Mouse (Mus musculus) gastrocnemius, postnatal 4 days (tissue): ENCODE results near the gene Dhps. TPM values are rescaled to one million over a fixed set of nuclear protein-coding genes. Genes with fewer than 3 reads are reported as not detected.
A peak's percentile ranks its signal among the peaks of the same experiment; 100 is the strongest.
"Not testable (repeated sequence)": the region's sequence is repeated elsewhere in the genome, so short reads cannot be mapped to it uniquely, and the experiment has no call there.

ENCODE experiments used
- DNase-seq, 2 experiments: peaks; one replicate each; pipeline ENCODE4 v3.0.0; 2021 to 2022; ENCODE audit warnings: low spot score in 2 of 2, mixed read lengths in 2 of 2
- microRNA-seq: library from miRNA; unstranded; fragments of <30 nt; microRNA quantifications from one replicate; pipeline ENCODE4 v1.2.0, GENCODE M21; 2021
- total RNA-seq, 2 experiments: library from RNA; stranded (reverse); gene quantifications; 2 replicates each; pipeline ENCODE4 v1.2.3; 2021

Dhps gene
- total RNA-seq, 2 experiments from 2014 or later = 28.7 to 29.4 TPM

DNA sequence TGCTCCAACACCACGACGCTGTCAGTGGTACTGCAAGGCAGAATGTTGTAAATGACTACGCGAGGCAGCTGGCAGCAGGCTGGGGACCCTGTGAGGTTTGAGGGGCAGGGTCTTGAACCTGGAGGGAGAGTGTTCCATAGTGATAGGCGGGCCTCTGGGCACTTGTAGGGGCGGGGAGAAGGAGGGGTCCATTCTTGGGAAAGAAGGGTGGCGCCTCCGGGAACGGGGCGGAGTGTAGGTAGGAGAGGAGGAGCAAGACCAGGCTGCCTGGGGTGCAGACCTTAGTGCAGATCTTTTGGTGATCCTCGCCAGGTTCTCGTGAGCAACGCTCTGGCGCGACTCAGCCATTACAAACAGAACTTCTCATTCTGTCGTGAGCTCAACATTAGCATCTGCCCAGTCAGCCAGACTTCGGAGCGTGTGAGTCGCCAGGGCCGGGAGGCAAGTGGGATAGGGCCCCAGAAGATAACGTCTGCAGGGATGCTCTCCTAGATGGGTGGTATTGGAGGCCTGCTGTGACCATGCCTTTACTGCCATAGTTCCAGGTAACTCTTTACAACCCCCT lies 20.1 kb downstream of the Dhps start:
- no peak for DNase-seq

GRCm38 (mm10) chr8:85095051-85095450 lies 23.5 kb downstream of the Dhps start:
- peak in 1 of 2 experiments; percentile 14 for DNase-seq

- DNase-seq = peak in 1 of 2 experiments; percentile 12
Observed at GRCm38 (mm10) chr8:85095566-85095965, 24.0 kb downstream of the Dhps start.

- peak in 1 of 2 experiments; percentile 14 for DNase-seq
Observed at GRCm38 (mm10) chr8:85096196-85096595, 24.6 kb downstream of the Dhps start.

- peak in 1 of 2 experiments; percentile 10 for DNase-seq
Observed at GRCm38 (mm10) chr8:85096850-85097249, 25.3 kb downstream of the Dhps start.

- DNase-seq = no peak
Observed at GRCm38 (mm10) chr8:85100076-85100665, 28.6 kb downstream of the Dhps start.

GRCm38 (mm10) chr8:85113241-85113640 lies 41.7 kb downstream of the Dhps start:
- no peak for DNase-seq

- no peak for DNase-seq
Observed at GRCm38 (mm10) chr8:85115501-85115900, 43.9 kb downstream of the Dhps start.

GRCm38 (mm10) chr8:85116984-85117383 lies 45.4 kb downstream of the Dhps start:
- DNase-seq = no peak

- peak in 1 of 2 experiments; percentile 73 for DNase-seq
Observed at GRCm38 (mm10) chr8:85119052-85119981, 47.8 kb downstream of the Dhps start.

DNA sequence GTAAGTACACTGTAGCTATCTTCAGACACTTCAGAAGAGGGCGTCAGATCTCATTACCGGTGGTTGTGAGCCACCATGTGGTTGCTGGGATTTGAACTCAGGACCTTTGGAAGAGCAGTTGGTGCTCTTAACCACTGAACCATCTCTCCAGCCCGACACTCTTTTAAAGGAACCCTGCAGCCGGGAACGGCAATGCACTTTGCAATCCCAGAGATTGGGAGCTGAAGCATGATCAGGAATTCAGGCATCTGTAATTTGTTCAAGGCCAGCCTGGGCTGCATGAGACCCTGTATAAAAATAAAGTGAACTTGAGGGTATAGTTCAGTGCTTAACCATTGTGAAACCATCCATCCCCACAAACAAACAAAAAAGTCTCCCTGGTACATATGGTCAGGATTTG lies 48.7 kb downstream of the Dhps start:
- DNase-seq = not testable (repeated sequence)

- no peak for DNase-seq
Observed at GRCm38 (mm10) chr8:85122995-85123394, 51.4 kb downstream of the Dhps start, which contains the start of gene Zfp791. TSS of gene Zfp791 (minus strand) at chr8:85123095.

- no peak for DNase-seq
Observed at GRCm38 (mm10) chr8:85123691-85124090, 52.1 kb downstream of the Dhps start.

Small RNA genes within 50 kb of the gene (microRNA-seq; reads per million reads assigned to microRNA genes)
- not detected for gene Gm23388
- not detected for gene Mir7070

Other genes starting within 250 kb of the Dhps start
- gene Dand5, start 248.9 kb upstream of the Dhps start, total RNA-seq = 1 to 10 TPM; 6.3 to 6.8 TPM
- gene Gadd45gip1, start 240.2 kb upstream of the Dhps start, total RNA-seq = 10 to 100 TPM; 33.3 to 36.0 TPM
- gene Rad23a, start 231.1 kb upstream of the Dhps start, total RNA-seq = 100 to 1,000 TPM; 121 to 123 TPM
- gene Calr, start 224.8 kb upstream of the Dhps start, total RNA-seq = 100 to 1,000 TPM; 339 to 368 TPM
- 10 to 100 TPM; 37.2 to 41.3 TPM for gene Farsa, start 214.8 kb upstream of the Dhps start, total RNA-seq
- 10 to 100 TPM; 15.3 to 18.0 TPM for gene Syce2, start 199.6 kb upstream of the Dhps start, total RNA-seq
- gene Gcdh, start 177.8 kb upstream of the Dhps start, total RNA-seq = 10 to 100 TPM; 22.1 to 28.2 TPM
- gene Klf1, start 169.8 kb upstream of the Dhps start, total RNA-seq = under 1 TPM in 1 of 2 experiments, not detected in 1; 0.67 TPM
- gene Dnase2a, start 163.2 kb upstream of the Dhps start, total RNA-seq = 1 to 10 TPM; 6.9 to 7.0 TPM
- under 1 TPM in 1 of 2 experiments, not detected in 1; 0.07 TPM for gene Mast1, start 134.4 kb upstream of the Dhps start, total RNA-seq
- not detected for gene Rtbdn, start 124.8 kb upstream of the Dhps start, total RNA-seq
- gene Gm49661, start 102.3 kb upstream of the Dhps start, total RNA-seq = 1 to 10 TPM in 1 of 2 experiments, not detected in 1; 2.0 TPM
- 100 to 1,000 TPM; 317 to 327 TPM for gene Prdx2, start 102.2 kb upstream of the Dhps start, total RNA-seq
- gene Rnaseh2a, start 102.0 kb upstream of the Dhps start, total RNA-seq = 10 to 100 TPM; 38.7 to 45.2 TPM
- 10 to 100 TPM in 1 of 2 experiments, 1 to 10 TPM in 1; 10.0 to 10.1 TPM for gene Junb, start 93.0 kb upstream of the Dhps start, total RNA-seq
- gene Hook2, start 81.2 kb upstream of the Dhps start, total RNA-seq = 1 to 10 TPM; 3.5 to 4.5 TPM
- gene Best2, start 57.2 kb upstream of the Dhps start, total RNA-seq = not detected
- gene Asna1, start 46.5 kb upstream of the Dhps start, total RNA-seq = 10 to 100 TPM; 51.7 to 56.5 TPM
- 100 to 1,000 TPM; 126 to 127 TPM for gene Trir, start 44.9 kb upstream of the Dhps start, total RNA-seq
- 10 to 100 TPM; 42.8 to 46.7 TPM for gene Tnpo2, start 34.8 kb upstream of the Dhps start, total RNA-seq
- gene Fbxw9, start 11.7 kb upstream of the Dhps start, total RNA-seq = 10 to 100 TPM; 10.6 to 12.9 TPM
- gene Gm5741, start 3.8 kb upstream of the Dhps start, total RNA-seq = not detected
- gene Wdr83os, start 9.0 kb downstream of the Dhps start, total RNA-seq = 10 to 100 TPM; 46.0 to 49.7 TPM
- gene Wdr83, start 9.5 kb downstream of the Dhps start, total RNA-seq = 10 to 100 TPM; 17.5 to 18.4 TPM
- gene Man2b1, start 11.5 kb downstream of the Dhps start, total RNA-seq = 10 to 100 TPM; 28.0 to 30.2 TPM
- 1 to 10 TPM; 1.6 to 1.8 TPM for gene Zfp791, start 51.3 kb downstream of the Dhps start, total RNA-seq
- not detected for gene Cks1brt, start 80.2 kb downstream of the Dhps start, total RNA-seq
- gene Olfr371, start 154.2 kb downstream of the Dhps start, total RNA-seq = not detected
- gene Orc6, start 227.9 kb downstream of the Dhps start, total RNA-seq = 10 to 100 TPM; 25.9 to 26.8 TPM
- gene Vps35, start 228.0 kb downstream of the Dhps start, total RNA-seq = 10 to 100 TPM; 69.9 to 71.8 TPM